Comparison of ENCODE assay signal across 13 mouse cellular contexts in genomic region chr2:160526377-160527125, GRCm38 (mm10).
A peak's percentile ranks its signal among the peaks of the same experiment; 100 is the strongest.
DNase-seq lines count a peak whose midpoint lies in the region; ATAC-seq lines count a peak whose summit lies in the region.
"Had no signal": no experiment of that assay in that cellular context is flagged by ENCODE, and none has a peak within 500 bp of the region (broad histone marks: within the 10 kb centered on the region; RNA-seq: fewer than 3 reads in every experiment).

No protein-coding gene starts in this region.

- H3K9me3 ChIP-seq in liver, embryonic 16.5 days (replicated peaks; ENCODE audit: control insufficient read depth, low read length) = no peaks in the 10 kb centered on the region

- no peak overlapping the region for H3K4me3 ChIP-seq in liver, embryonic 16.5 days (ENCODE audit: low read depth, low read length)

- H3K36me3 ChIP-seq in liver, embryonic 16.5 days (ENCODE audit: control insufficient read depth, insufficient read depth) = no peaks in the 10 kb centered on the region

- 54% methylated on average over 8 of the region's 8 CpGs for WGBS in liver, embryonic 16.5 days (ENCODE audit: insufficient replicate concordance)

- 0 out of 2 replicates have a peak overlapping the region, but pooled peaks have one; percentile 24 for H3K4me2 ChIP-seq in liver, embryonic 16.5 days (ENCODE audit: low read depth, low read length)

- no peaks in the 10 kb centered on the region for H3K4me1 ChIP-seq in liver, embryonic 16.5 days (ENCODE audit: control insufficient read depth, low read depth, low read length)

- peak; percentile 5 for DNase-seq in kidney, adult 18-20 months
- no peak for DNase-seq in kidney, adult 9 months
- DNase-seq in ZHBTc4 (ENCODE audit: low read depth, low spot score) = peak; percentile 50
- peak; percentile 52 for DNase-seq in forelimb bud, embryonic 11.5 days (ENCODE audit: low read depth, low spot score)
- no peak for DNase-seq in frontal cortex, postnatal 36 days (ENCODE audit: low spot score in 2 of 2)
- no peak for DNase-seq in cerebellum, postnatal 14 days
- DNase-seq in gastrocnemius, adult 8-10 months (ENCODE audit: low spot score in 2 of 2) = no peak
- DNase-seq: cerebellum, adult 11 months; lung, postnatal 4 days had no signal

- no peaks in the 10 kb centered on the region for H3K27me3 ChIP-seq in liver, embryonic 16.5 days (ENCODE audit: control insufficient read depth, insufficient read depth, low read depth, low read length)

- H3K9ac ChIP-seq in liver, embryonic 16.5 days (ENCODE audit: low read depth, low read length) = no peak overlapping the region
- H3K9ac ChIP-seq: liver, embryonic 14.5 days had no signal

- no peak overlapping the region for H3K27ac ChIP-seq in liver, embryonic 16.5 days (ENCODE audit: low read length)
- H3K27ac ChIP-seq: liver, embryonic 14.5 days had no signal

- no peak for ATAC-seq in liver, embryonic 16.5 days (ENCODE audit: low read depth)
- ATAC-seq: hindbrain, embryonic 16.5 days; midbrain, embryonic 16.5 days had no signal

Comparison
In these comparisons a context has a peak if more than half of its experiments do, and no peak if none do; other contexts are left out.
1. DNase-seq: peak in kidney, adult 18-20 months (single experiment), ZHBTc4 (single experiment) and forelimb bud, embryonic 11.5 days (single experiment); none in kidney, adult 9 months (single experiment), frontal cortex, postnatal 36 days (0 of 2), cerebellum, postnatal 14 days (0 of 2) and gastrocnemius, adult 8-10 months (0 of 2).